Mouse (Mus musculus): ENCODE measurements around the gene Dcun1d1. TPM values are rescaled to one million over a fixed set of nuclear protein-coding genes. Genes with fewer than 3 reads are reported as not detected.

Gene Dcun1d1
- polyA plus RNA-seq, 1 experiment from 2014 or later: 91.3 TPM

DNA sequence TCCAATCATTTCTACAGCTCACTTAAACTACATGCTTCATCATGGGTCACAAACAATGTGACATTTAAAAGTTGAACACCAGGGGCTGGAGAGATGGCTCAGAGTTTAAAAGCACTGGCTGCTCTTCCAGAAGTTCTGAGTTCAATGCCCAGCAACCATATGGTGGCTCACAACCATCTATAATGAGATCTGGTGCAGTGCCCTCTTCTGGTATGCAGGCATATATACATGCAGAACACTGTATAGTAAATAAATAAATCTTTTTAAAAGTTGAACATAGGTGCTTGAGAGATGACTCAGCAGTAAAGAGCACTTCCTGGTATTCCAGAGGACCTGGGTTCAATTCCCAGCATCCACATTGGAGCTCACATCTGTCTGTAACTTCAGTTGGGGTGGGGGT, 54.0 kb downstream of the Dcun1d1 start:
- H3K4me1 ChIP-seq (ENCODE audit: control insufficient read depth, insufficient read depth, low read length): no peaks in the 10 kb centered on the region
- H3K36me3 ChIP-seq (ENCODE audit: control insufficient read depth, insufficient read depth, low read length): no peaks in the 10 kb centered on the region
- ATAC-seq: no peak
- no peaks in the 10 kb centered on the region for H3K27me3 ChIP-seq (replicated peaks; ENCODE audit: control insufficient read depth, insufficient read depth, low read length)
- no peak overlapping the region for H3K27ac ChIP-seq (ENCODE audit: low read length)
- H3K4me2 ChIP-seq (ENCODE audit: low read depth, low read length): no peak overlapping the region
- H3K4me3 ChIP-seq (ENCODE audit: low read length): no peak overlapping the region
- no peaks in the 10 kb centered on the region for H3K9me3 ChIP-seq (ENCODE audit: control insufficient read depth, low read length)
- H3K9ac ChIP-seq (ENCODE audit: low read depth, low read length): no peak overlapping the region

DNA sequence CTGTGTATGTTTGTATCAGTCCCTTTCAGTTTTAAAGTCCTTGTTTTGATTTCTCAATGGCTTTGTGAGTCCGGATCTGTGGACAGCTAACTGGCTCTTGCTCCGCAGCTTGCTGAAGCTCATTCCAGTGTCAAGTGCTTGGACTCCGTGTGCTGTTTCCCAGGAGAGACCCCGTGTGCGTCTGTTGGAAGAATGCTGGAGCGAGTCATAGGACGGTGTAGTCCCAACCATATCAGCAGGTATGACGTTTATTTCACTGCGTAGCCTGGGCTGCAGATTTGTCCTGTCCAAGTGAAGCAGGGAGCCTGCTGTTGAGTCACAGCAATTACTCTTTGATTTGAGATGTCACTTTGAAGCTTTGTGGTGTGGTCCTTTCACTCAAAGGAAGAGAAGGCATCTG, 87.9 kb downstream of the Dcun1d1 start:
- ATAC-seq: no peak
- H3K27ac ChIP-seq (ENCODE audit: low read length): no peak overlapping the region
- no peak overlapping the region for H3K9ac ChIP-seq (ENCODE audit: low read depth, low read length)
- no peaks in the 10 kb centered on the region for H3K9me3 ChIP-seq (ENCODE audit: control insufficient read depth, low read length)
- no peaks in the 10 kb centered on the region for H3K27me3 ChIP-seq (replicated peaks; ENCODE audit: control insufficient read depth, insufficient read depth, low read length)
- peaks cover 3% of the 10 kb centered on the region; the same call in 1 of the 2 replicates for H3K36me3 ChIP-seq (ENCODE audit: control insufficient read depth, insufficient read depth, low read length)
- WGBS: 94% methylated on average over 9 of the region's 9 CpGs
- H3K4me1 ChIP-seq (ENCODE audit: control insufficient read depth, insufficient read depth, low read length): no peaks in the 10 kb centered on the region
- H3K4me3 ChIP-seq (ENCODE audit: low read length): no peak overlapping the region
- no peak overlapping the region for H3K4me2 ChIP-seq (ENCODE audit: low read depth, low read length)

Other genes starting within 250 kb of the Dcun1d1 start
- 34.6 and 45.9 TPM in 2 replicates for gene Atp11b, start 183.3 kb downstream of the Dcun1d1 start, polyA plus RNA-seq (2015; fragmentation: Nextera tagmentation; extraction: Ambion mirVana)
- gene Mccc1, start 63.2 kb upstream of the Dcun1d1 start, polyA plus RNA-seq (2015; fragmentation: Nextera tagmentation; extraction: Ambion mirVana): 42.5 and 45.2 TPM in 2 replicates
- gene Ccdc144b, start 116.1 kb upstream of the Dcun1d1 start, polyA plus RNA-seq (2015; fragmentation: Nextera tagmentation; extraction: Ambion mirVana): not detected in 2 replicates
- gene Acad9, start 128.5 kb upstream of the Dcun1d1 start, polyA plus RNA-seq (2015; fragmentation: Nextera tagmentation; extraction: Ambion mirVana): 79.8 and 80.3 TPM in 2 replicates
- 3.9 and 4.2 TPM in 2 replicates for gene D3Ertd254e, start 213.6 kb upstream of the Dcun1d1 start, polyA plus RNA-seq (2015; fragmentation: Nextera tagmentation; extraction: Ambion mirVana)

All from intestine, embryonic 16.5 days (tissue).